Mouse (Mus musculus): ENCODE data around the gene Slc36a4. TPM values are rescaled to one million over a fixed set of nuclear protein-coding genes. Genes with fewer than 3 reads are reported as not detected.
A peak's percentile ranks its signal among the peaks of the same experiment; 100 is the strongest.

Gene Slc36a4
- polyA plus RNA-seq, 1 experiment from 2014 or later = 1.6 TPM

GRCm38 (mm10) chr9:15708979-15709598 is 449 bp upstream of the Slc36a4 start:
- H3K27ac ChIP-seq = no peak overlapping the region
- 16% methylated on average over 14 of the region's 14 CpGs for WGBS (ENCODE audit: insufficient replicate concordance)
- peaks cover 21% of the 10 kb centered on the region for H3K27me3 ChIP-seq
- peaks cover 8% of the 10 kb centered on the region for H3K4me1 ChIP-seq (replicated peaks)
- no peaks in the 10 kb centered on the region for H3K36me3 ChIP-seq
- peak overlapping the region; percentile 66 for H3K9ac ChIP-seq
- peak overlapping the region; percentile 63 for H3K4me3 ChIP-seq (replicated peaks)
- no peak for DNase-seq
- H3K4me2 ChIP-seq = peak overlapping the region; percentile 76
- peak; percentile 38 for ATAC-seq (ENCODE audit: low read depth)
- H3K9me3 ChIP-seq (replicated peaks) = no peaks in the 10 kb centered on the region

DNA sequence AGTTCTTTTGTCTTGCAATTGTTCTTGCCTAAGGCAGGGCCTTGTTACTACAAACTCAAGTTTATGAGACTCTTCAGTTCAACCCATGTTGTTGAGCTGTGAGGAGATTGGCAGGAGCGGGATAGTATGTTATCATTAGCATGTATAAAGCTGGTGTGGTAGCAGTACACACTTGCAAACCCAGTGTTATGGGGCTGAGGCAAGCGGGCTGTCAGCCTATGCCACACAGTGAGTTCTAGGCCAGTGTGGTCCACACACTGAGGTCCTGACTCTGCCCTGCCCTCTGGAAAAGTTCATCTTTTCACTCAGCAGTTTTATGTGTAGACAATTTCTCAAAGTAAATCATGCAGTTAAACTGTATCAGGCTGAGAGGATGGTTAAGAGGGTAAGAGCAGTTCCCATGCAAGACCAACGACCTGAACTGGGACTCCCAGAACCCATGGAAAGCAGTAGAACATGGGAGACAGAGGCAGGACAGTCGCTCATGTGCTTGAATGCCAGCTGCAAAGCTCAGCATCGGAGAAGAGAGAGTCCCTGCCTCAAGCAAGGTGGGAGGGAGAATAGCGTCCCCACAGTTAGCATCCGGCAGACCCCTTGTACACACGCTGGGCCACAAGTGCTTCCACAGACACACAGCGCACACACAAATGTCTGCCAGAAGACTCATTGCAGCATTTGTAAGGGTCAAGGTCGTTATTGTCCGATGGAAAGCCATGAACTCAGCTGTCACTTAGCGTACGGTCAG is 1.5 kb downstream of the Slc36a4 start:
- H3K9ac ChIP-seq = no peak overlapping the region
- no peaks in the 10 kb centered on the region for H3K9me3 ChIP-seq (replicated peaks)
- WGBS (ENCODE audit: insufficient replicate concordance) = 77% methylated on average over 13 of the region's 13 CpGs
- H3K4me1 ChIP-seq (replicated peaks) = peaks cover 8% of the 10 kb centered on the region
- H3K27me3 ChIP-seq = peaks cover 21% of the 10 kb centered on the region
- DNase-seq (no peak), ATAC-seq (ENCODE audit: low read depth) (no peak)
- H3K27ac ChIP-seq = no peak overlapping the region
- H3K36me3 ChIP-seq = no peaks in the 10 kb centered on the region
- no peak overlapping the region for H3K4me3 ChIP-seq (replicated peaks)
- H3K4me2 ChIP-seq = no peak overlapping the region

GRCm38 (mm10) chr9:15711676-15712075 is 2.1 kb downstream of the Slc36a4 start:
- ATAC-seq (ENCODE audit: low read depth) (no peak), DNase-seq (no peak)
- H3K4me2 ChIP-seq = no peak overlapping the region
- no peaks in the 10 kb centered on the region for H3K9me3 ChIP-seq (replicated peaks)
- H3K4me1 ChIP-seq (replicated peaks) = peaks cover 8% of the 10 kb centered on the region
- 79% methylated on average over 7 of the region's 7 CpGs for WGBS (ENCODE audit: insufficient replicate concordance)
- no peaks in the 10 kb centered on the region for H3K36me3 ChIP-seq
- H3K9ac ChIP-seq = no peak overlapping the region
- H3K27me3 ChIP-seq = peaks cover 18% of the 10 kb centered on the region
- no peak overlapping the region for H3K27ac ChIP-seq
- H3K4me3 ChIP-seq (replicated peaks) = no peak overlapping the region

GRCm38 (mm10) chr9:15714792-15715191 is 5.3 kb downstream of the Slc36a4 start:
- ATAC-seq (ENCODE audit: low read depth) (no peak), DNase-seq (no peak)
- no peak overlapping the region for H3K9ac ChIP-seq
- H3K36me3 ChIP-seq = no peaks in the 10 kb centered on the region
- no peaks in the 10 kb centered on the region; the same call in 1 of the 2 replicates for H3K4me1 ChIP-seq (replicated peaks)
- H3K4me3 ChIP-seq (replicated peaks) = no peak overlapping the region
- WGBS (ENCODE audit: insufficient replicate concordance) = 68% methylated on average over 4 of the region's 4 CpGs
- H3K27me3 ChIP-seq = peaks cover 8% of the 10 kb centered on the region; the same call in 1 of the 2 replicates
- no peak overlapping the region for H3K4me2 ChIP-seq
- H3K27ac ChIP-seq = no peak overlapping the region
- no peaks in the 10 kb centered on the region for H3K9me3 ChIP-seq (replicated peaks)

- no peak overlapping the region for H3K4me3 ChIP-seq (replicated peaks)
- H3K9ac ChIP-seq = no peak overlapping the region
- H3K4me1 ChIP-seq (replicated peaks) = no peaks in the 10 kb centered on the region
- no peaks in the 10 kb centered on the region for H3K36me3 ChIP-seq
- H3K9me3 ChIP-seq (replicated peaks) = no peaks in the 10 kb centered on the region
- no peak overlapping the region for H3K27ac ChIP-seq
- ATAC-seq (ENCODE audit: low read depth) (no peak), DNase-seq (no peak)
- H3K27me3 ChIP-seq = peaks cover 2% of the 10 kb centered on the region; the same call in 1 of the 2 replicates
- 61% methylated on average over 11 of the region's 11 CpGs for WGBS (ENCODE audit: insufficient replicate concordance)
- no peak overlapping the region for H3K4me2 ChIP-seq
These were observed 5.9 kb downstream of the Slc36a4 start for GRCm38 (mm10) chr9:15715193-15715989.

DNA sequence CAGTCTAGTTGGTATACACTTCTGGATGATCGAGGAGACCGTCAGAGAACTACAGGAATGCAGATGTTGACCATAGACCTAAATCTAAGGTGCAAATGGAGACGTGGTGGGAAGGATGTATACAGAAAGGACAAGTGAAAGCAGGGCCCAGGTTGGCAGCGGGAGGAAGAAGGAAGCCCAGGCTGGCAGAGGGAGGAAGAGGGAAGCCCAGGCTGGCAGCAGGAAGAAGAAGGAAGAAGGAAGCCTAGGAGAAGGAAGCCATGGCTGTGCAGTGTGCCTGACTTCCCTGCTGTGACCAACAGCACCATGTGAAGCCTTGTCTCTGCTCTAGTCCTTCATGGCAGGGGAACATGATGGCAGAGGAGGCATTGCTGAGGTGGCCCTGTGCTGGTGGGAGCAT is 7.8 kb downstream of the Slc36a4 start:
- no peaks in the 10 kb centered on the region for H3K36me3 ChIP-seq
- 58% methylated on average over 4 of the region's 4 CpGs for WGBS (ENCODE audit: insufficient replicate concordance)
- H3K4me1 ChIP-seq (replicated peaks) = no peaks in the 10 kb centered on the region
- DNase-seq = no peak
- no peak overlapping the region for H3K4me3 ChIP-seq (replicated peaks)
- no peak overlapping the region for H3K27ac ChIP-seq
- H3K9ac ChIP-seq = no peak overlapping the region
- no peaks in the 10 kb centered on the region for H3K27me3 ChIP-seq
- no peaks in the 10 kb centered on the region for H3K9me3 ChIP-seq (replicated peaks)
- no peak for ATAC-seq (ENCODE audit: low read depth)
- no peak overlapping the region for H3K4me2 ChIP-seq

GRCm38 (mm10) chr9:15718295-15718694 is 8.8 kb downstream of the Slc36a4 start:
- Histone ChIP-seq H3K36me3 (no peaks in the 10 kb centered on the region), H3K27ac (no peak overlapping the region), H3K4me3 (replicated peaks) (no peak overlapping the region), H3K4me1 (replicated peaks) (no peaks in the 10 kb centered on the region), H3K4me2 (no peak overlapping the region), H3K9ac (no peak overlapping the region), H3K9me3 (replicated peaks) (no peaks in the 10 kb centered on the region), H3K27me3 (no peaks in the 10 kb centered on the region)
- WGBS (ENCODE audit: insufficient replicate concordance) = 67% methylated on average over 6 of the region's 6 CpGs
- ATAC-seq (ENCODE audit: low read depth) = no peak
- DNase-seq = no peak

GRCm38 (mm10) chr9:15719594-15719993 is 10.1 kb downstream of the Slc36a4 start:
- no peak overlapping the region for H3K4me3 ChIP-seq (replicated peaks)
- no peak overlapping the region for H3K4me2 ChIP-seq
- H3K4me1 ChIP-seq (replicated peaks) = no peaks in the 10 kb centered on the region
- DNase-seq (no peak), ATAC-seq (ENCODE audit: low read depth) (no peak)
- H3K27me3 ChIP-seq = no peaks in the 10 kb centered on the region
- H3K9me3 ChIP-seq (replicated peaks) = no peaks in the 10 kb centered on the region
- H3K36me3 ChIP-seq = no peaks in the 10 kb centered on the region
- no peak overlapping the region for H3K27ac ChIP-seq
- H3K9ac ChIP-seq = no peak overlapping the region
- 71% methylated on average over 14 of the region's 14 CpGs for whole genome bisulfite sequencing (ENCODE audit: insufficient replicate concordance)

GRCm38 (mm10) chr9:15720556-15720955 is 11.0 kb downstream of the Slc36a4 start:
- WGBS (ENCODE audit: insufficient replicate concordance) = 79% methylated on average over 8 of the region's 8 CpGs
- DNase-seq = no peak
- no peak for ATAC-seq (ENCODE audit: low read depth)
- H3K9ac ChIP-seq = no peak overlapping the region
- no peaks in the 10 kb centered on the region for H3K36me3 ChIP-seq
- H3K4me2 ChIP-seq = no peak overlapping the region
- H3K27me3 ChIP-seq = no peaks in the 10 kb centered on the region
- H3K4me3 ChIP-seq (replicated peaks) = no peak overlapping the region
- no peaks in the 10 kb centered on the region for H3K9me3 ChIP-seq (replicated peaks)
- no peaks in the 10 kb centered on the region for H3K4me1 ChIP-seq (replicated peaks)
- no peak overlapping the region for H3K27ac ChIP-seq

GRCm38 (mm10) chr9:15721226-15721833 is 11.8 kb downstream of the Slc36a4 start:
- Histone ChIP-seq H3K4me3 (replicated peaks) (no peak overlapping the region), H3K4me2 (no peak overlapping the region), H3K27ac (no peak overlapping the region), H3K36me3 (no peaks in the 10 kb centered on the region), H3K9ac (no peak overlapping the region), H3K9me3 (replicated peaks) (no peaks in the 10 kb centered on the region), H3K4me1 (replicated peaks) (no peaks in the 10 kb centered on the region), H3K27me3 (no peaks in the 10 kb centered on the region)
- DNase-seq (no peak), ATAC-seq (ENCODE audit: low read depth) (no peak)
- 67% methylated on average over 6 of the region's 6 CpGs for WGBS (ENCODE audit: insufficient replicate concordance)

DNA sequence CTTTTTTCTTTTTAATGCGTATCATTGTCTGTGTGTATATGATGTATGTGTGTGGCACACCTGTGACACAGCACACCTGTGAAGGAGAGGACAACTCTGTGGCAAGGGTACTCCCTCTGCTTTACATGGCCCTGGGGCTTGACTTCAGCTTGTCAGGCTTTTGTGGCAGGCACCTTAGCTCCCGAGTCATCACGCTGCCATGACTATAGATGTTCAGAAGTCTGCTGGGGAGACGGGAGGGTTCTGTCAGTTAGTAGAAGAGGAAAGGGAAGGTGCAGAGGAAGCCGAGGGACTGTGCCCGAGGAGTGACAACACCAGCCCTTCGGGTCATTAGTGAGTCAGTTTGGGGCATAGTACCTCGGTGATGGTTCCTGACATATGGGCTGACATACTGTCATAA is 13.0 kb downstream of the Slc36a4 start:
- Histone ChIP-seq H3K27ac (no peak overlapping the region), H3K9me3 (replicated peaks) (no peaks in the 10 kb centered on the region), H3K9ac (no peak overlapping the region), H3K4me3 (replicated peaks) (no peak overlapping the region), H3K4me1 (replicated peaks) (no peaks in the 10 kb centered on the region), H3K27me3 (no peaks in the 10 kb centered on the region), H3K36me3 (no peaks in the 10 kb centered on the region), H3K4me2 (no peak overlapping the region)
- DNase-seq = no peak
- ATAC-seq (ENCODE audit: low read depth) = no peak
- WGBS (ENCODE audit: insufficient replicate concordance) = 54% methylated on average over 8 of the region's 8 CpGs

Data from liver, embryonic 13.5 days (tissue).